Mouse (Mus musculus) layer of hippocampus, adult 9-10 months (tissue): ENCODE data around the gene Negr1.

Experiments
- DNase-seq: peaks from one replicate; pipeline ENCODE4 v3.0.0; 2022; ENCODE audit warnings: low spot score

The Negr1 gene

DNA sequence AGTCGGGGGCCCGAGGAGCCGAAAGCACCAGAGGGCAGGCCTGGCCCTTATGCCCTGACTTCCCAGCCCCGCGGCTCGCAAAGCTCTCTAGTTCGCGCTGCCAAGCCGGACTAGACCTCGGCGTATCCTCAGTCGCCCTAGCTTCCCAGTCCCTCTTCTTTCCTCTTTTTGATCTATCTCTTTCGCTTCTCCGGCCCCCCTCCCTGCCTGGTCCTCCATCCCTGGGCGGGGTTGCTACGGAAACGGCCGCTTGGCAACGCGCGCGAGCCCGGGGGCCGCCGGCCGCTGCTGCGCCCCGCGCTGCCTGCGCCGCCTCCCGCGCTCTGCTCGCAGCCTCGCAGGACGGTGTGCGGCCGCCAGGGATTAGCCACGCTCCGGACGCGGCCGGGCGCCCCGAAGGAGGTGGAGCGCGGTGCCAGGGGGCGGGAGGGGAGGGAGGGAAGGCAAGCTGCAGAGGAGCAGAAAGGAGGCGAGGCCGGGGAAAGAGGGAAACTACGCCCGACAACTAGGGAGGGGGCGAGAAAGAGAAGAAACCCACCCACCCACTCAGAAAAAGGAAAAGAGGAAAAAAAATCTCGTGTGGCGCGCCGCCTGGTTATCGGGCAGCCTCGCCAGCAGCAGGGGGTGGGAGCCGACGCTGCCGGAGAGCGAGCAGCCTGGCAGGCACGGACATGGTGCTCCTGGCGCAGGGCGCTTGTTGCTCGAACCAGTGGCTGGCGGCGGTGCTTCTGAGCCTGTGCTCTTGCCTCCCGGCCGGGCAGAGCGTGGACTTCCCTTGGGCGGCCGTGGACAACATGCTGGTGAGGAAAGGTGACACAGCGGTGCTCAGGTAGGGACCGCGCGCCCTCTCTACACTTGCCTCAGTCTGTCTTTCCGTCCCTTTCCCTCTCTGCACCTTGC, at the start of gene Negr1:
TSS of gene Negr1 (plus strand) at position 271 of the 900 bp plus-strand sequence.
- peak; percentile 39 for DNase-seq

DNA sequence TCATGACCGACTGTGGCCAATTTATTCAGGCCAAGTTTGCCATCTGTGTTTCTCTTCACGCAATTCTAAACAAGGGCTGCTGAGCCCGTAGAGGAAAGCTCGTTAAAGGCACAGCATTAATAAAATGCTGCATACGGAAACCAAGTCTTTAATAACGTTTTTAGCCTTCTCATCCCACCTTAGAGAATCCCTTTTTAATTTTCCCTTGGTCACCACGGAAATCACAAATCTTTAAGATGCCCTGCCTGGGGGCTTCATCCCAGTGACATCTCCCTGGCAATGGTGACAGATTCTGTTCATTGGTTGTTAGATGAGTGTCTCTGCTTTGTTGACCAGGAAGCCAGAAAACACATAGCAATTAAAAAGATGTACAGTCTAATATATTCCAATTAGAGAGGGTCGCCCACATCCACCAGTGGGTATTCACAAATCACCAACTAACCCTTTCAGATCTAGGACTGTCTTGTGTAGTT, 35.1 kb upstream of the Negr1 start:
- DNase-seq = no peak

DNA sequence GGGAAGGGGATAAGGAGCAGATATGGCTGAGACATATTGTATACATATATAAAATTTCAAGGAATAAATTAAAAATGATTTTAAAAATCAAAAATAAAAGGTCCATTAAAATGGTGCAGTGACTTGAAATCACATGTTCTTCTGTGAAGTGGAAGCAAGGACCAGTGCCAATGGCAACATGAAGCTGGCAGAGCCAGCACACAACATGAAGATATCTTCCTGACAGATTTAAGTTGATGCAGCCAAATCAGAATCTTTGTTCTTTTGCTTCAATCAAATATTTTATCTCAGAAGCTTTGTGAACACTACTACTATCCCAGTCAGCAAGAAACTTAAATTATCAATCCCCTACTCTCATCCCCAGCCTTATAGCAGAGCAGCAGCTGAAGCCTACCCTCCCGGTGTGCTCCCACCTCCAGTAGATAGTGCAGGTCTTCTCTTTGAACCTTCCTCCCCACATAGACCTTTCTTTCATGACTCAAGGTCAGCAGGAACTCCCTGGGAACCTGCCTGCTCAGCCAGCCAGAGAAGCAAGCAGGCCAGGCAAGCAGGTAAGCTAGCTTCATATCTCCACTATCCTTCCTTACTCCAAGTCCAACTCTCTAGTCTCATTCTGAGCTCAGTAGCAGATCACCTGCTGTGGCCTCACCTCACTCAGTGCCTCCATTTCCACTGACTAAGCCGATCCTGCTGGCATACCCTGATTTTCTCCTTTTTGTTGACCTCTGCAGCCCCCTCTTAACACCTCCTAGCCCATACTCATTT, 34.2 kb upstream of the Negr1 start:
- no peak for DNase-seq

DNA sequence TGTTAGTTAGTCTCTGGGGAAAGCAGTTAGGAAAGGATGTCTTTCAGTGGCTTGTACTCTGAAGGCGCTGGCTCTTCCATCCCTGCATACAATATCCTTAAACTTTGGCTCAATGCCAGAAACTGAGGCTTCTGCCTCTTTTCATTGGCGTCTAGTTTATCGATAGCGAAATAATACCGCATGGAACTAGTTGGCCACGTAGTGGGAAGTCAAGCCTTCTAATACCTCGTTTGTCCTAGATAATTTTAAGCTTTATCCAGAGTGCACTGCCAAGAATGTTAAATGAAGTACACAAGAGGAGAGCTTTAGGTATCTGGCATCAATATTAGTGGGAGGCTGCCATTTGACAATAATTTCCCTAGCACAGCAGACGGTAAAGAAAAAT, 2.2 kb upstream of the Negr1 start:
- no peak for DNase-seq

DNA sequence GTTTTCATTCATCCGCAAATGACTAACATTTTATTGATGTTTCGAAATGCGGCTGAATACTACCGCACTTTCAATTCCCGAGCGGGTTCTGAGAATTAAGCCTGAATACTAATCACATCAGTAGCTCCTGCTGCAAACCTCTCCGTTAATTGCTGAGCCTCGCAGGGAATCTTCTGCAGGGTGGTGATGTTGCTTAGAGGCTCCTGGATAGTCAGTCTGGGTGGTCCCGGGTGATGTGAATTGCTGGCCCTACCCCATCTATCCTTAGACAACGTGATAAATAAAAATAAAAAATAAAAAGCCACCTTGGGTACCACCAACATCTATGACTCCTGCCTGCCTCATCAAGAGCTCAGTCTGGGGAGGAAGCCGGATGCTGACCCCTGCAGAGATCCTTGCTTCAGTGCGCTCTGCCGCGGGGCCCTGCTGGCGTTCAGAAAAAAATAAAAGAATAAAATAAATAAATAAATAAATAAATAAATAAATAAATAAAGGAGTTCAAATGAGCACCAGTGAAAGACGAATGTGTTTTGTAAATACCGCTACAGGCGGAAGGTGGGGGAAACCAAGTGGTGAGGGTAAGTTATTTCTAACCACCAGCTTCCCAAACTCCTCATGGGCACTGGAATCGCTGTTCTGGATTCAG, 1.6 kb upstream of the Negr1 start:
- peak; percentile 38 for DNase-seq

DNA sequence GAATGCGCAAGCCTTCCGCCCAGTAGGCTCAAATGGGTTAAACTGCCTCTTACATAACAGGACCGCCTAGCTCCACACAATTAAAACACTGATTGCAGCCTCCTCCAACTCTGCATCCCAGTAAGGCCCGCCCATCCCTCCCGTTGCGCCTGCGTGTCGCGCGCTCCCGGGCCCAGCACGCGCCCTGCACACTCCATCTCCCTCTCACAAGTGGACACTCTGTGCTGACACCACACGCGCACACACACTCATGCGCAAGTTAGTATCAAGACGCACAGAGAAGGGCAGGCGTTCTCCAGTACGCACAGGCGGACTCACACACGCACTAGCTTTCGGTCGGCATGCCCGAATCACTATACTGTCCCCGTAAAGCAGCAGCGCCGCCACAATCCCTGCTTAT, 828 bp upstream of the Negr1 start:
- DNase-seq = peak; percentile 79

DNA sequence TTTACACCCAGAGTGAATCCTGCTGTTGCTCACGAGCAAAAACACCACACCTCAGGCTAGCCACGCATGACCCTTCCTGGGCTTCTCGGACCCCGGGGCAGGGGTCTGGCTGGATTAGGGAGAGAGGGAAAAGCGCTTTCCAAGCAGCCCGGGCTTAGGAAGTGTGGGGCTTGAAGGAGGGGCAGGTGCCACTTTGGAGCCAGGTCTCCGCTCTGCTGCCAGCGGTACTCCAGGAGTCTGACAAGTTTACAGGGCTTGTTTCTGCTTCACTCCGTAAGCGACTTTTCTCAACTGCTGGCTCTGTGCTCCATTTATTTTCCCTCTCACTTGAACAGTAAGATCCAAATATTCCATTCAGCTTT, 811 bp downstream of the Negr1 start:
- no peak for DNase-seq

DNA sequence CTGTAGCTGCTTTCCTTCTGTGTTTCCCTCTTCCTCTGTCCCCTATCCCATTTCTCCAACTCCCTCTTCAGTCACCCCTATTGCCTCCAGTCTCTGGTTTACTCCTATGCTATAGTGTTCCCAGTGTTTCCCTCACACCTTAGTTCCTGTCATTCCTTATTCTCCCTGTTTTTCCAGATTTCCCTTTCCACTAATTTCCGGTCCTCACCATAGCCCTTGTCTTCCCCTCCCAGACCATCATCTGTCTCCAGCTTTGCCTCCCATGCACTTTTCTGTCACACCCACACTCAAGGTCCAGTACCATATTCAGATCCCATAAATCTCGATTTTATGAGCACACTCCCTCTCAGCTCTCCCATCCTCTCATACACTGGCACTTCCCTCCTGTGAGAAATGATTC, 1.2 kb downstream of the Negr1 start:
- no peak for DNase-seq

DNA sequence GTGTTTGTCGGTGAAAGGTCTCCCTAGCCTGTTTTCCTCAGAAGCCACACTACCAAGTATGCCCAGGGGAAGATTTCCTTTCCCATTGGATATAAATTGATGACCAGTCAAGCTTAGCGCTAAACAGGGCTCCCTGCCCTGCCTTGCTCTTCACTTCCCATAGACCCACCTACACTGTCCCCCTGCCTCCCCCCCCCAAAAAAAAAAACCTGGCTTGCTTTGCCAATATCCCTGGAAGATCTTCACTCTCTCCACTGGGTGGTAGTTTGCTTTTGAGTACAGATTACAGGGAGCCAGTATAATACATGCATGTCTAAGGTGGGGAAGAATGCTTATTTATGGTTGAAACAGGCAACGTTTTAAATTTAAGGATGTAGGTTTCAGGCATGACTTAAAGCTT, 1.8 kb downstream of the Negr1 start:
- no peak for DNase-seq

DNA sequence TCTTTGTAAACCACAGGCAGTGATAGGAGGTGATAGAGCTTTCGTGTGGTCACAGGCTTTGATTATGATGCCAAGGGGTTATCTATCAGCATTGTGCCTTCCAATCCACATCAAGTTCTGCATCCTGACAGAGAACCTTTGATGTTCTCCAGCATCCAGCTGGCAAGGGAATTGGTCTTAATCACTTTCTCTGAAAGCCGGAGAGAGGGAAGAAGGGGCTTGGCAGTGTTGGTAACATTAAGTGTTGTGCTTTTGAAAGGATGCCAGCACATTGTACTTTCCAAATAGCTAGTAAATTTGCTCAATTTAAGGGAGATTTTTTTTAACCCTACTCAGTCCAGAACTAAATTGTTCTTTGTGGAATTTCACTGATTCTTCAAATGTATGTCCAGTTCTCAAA, 11.9 kb downstream of the Negr1 start:
- DNase-seq = no peak

DNA sequence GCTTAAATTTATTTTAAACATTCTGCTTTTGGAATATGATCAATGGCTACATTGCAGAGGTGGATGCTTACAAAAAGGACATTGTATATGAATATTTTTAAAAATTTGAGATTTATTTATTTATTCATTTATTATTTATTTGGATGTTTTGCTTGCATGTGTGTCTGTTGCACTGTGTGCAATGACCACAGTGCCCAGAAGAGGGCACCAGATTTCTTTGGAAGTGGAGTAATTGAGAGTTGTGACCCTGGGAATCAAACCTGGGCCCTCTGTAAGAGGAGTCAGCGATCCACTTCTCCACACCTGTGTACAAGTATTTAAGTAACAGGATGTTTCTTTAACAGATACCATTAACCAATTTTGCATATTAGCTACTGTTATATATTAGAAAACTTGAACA, 14.7 kb downstream of the Negr1 start:
- DNase-seq = no peak

DNA sequence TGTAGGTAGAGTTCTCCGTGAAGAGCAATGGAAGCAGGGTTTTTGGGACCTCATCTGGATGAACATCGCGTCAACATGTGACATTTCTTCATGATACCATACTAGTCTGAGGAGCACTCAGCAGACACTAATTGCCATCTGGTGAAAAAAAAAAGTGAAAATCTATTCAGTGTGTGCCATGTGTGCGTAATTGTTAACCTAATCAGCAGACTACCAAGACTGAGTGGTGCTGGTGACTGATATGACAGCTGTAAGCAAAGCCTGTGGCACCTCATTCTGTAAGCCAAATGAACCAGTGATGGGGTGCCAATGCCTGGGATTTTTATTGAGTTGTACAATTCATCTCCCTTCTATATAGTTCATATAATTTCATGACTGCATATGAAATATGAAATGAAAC, 29.0 kb downstream of the Negr1 start:
- no peak for DNase-seq

DNA sequence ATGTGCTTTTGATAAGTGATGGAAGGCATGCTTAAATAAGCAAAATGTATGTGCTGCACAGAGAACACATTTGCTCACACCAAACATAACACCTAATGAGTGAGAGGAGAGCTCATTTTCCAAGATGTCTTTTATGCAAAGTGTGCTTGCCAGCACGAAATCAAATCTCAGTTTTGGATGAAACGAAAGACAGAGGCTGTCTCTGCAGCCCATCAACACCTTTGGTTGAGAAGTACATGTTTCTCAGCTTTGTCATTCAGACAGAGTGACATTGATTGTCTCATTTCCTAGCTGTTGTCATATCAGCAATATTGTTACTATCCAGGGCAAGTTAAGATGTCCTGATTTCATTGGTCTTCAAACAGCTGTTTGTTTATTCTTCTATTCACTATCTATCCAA, 29.5 kb downstream of the Negr1 start:
- DNase-seq = no peak

DNA sequence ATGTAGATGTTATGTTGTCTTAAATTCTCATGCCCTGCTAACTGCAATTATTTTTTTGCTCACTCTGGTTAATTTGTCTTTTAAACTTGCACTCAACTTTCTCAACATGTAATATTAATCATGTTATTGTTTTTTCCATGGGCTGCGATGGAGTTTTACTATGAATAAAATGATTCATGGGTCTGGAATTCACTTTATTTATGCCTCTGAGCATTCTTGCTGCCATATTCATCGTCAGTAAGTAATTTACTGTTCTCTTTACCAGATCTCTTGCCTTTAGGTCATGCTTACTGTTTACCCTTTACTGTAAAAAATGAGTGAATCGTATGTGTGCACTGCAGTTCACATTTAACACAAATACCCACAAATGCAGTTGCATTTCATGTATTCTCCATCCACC, 45.3 kb downstream of the Negr1 start:
- DNase-seq = no peak

DNA sequence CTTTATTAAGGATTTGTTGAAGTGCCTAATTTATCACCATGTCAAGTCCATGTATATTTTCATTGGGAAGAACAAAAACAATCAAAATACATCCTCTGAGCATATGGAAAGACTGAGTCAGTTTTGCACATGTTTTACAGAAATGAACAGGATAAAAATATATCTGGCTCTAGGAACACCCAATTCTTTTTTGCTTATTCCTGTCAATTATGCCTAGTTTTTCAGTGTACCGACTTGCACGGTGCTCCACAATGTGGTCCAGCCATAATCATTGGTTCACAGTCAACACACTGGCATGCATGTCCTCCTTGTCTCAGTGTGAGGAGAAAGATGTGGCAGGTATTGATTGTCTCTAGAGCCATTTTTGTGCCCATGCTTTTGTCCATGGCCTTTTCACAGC, 58.3 kb downstream of the Negr1 start:
- no peak for DNase-seq

DNA sequence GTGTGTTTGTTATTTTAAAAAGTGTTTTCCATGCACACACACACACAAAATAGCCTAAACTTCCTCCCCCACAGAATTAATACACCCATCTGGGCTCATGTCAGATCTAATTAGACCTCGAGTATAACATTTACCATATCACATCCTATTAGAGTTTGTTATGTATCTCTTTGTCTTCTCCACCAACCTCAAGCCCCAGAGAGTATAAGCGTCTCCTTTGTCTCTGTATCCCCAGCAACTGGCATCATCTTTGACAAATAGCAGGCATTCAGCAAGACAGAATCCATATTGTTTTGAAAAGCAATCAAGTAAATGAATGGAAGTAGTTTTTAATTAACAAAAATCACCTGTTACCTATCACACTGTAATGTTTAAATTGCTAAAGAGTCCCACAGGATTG, 67.0 kb downstream of the Negr1 start:
- DNase-seq = no peak

DNA sequence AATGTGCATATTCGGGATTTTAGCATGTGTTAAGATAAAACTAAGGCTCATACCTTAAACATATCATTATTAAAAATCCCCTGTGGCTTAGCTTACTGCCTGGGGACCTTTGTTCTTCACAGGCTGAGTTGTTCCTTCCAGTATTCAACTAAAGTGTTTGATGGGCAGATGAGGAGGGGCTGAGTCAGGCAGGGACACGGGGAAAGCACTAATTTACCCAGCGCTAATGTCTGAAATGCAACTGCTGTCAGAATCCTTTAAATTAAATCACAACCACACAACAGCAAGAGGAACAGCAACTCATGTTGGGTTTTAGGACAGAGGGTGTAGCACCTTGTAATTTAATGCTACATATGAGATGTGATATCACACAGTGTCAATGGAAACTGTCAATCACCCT, 71.3 kb downstream of the Negr1 start:
- no peak for DNase-seq

DNA sequence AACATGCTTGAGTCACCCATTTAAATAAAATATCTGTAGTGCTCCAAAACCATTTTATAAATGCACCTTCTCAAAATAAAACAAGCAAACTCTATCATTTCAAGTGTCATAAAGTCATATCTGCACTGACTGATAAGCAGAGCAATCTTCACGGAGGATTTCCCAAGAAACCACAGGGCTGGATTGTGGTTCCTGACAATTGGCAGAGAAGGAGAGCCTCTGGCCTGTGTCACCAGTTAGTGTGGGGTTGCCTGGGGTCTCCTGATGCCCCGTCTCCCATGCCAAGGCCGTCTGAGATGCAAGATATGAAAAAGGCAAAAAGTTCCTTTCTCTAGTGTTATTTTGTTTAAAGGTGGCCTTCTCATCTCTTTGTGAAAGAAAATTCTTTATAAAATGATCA, 77.8 kb downstream of the Negr1 start:
- no peak for DNase-seq

DNA sequence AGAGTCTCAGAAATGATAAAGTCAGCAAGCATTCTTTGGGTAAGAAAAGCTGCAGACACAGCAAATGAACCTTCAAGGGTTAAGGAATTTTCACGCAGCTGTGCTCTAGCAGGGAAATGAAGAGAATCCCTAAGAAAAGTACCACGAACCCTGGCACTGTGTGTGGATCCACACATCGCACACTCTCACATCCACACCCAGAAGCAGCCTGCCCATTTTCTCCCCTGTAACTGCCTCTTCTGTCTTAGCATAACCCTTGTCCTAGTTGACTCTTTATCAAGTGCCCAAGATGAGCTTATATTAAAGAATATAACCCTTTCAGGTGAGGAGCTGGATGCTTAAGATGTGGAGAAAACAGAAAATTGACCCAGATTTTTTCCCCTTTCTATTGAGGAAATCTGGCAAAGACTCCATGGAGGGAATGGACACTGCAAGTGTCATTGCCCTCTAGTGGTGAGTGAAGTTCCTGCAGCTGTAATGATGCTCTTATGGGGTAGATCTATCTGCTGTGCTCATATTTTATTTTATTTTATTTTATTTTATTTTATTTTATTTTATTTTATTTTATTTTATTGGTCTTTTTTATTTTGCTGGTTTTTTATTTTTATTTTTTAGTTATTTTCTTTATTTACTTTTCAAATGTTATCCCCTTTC, 82.2 kb downstream of the Negr1 start:
- DNase-seq = peak; percentile 36

DNA sequence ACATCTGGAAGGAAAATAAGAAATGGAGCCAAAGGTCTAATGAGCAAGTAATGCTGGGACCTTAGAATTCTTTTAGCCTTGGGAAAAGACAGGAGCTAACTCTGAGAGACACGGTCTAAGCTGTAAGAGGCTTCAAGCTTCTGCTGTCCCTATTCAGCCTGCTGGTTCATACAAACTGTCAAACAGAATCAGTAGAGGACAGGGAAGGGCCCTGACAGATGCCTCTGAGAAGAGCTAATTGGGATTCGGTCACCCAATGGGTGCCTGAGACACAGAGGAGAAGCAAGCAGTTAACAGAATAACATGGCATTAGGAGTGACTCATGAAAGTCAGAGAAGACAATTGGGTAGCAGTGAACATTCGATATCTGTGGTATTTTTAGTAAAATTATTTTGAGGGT, 86.8 kb downstream of the Negr1 start:
- DNase-seq = no peak

DNA sequence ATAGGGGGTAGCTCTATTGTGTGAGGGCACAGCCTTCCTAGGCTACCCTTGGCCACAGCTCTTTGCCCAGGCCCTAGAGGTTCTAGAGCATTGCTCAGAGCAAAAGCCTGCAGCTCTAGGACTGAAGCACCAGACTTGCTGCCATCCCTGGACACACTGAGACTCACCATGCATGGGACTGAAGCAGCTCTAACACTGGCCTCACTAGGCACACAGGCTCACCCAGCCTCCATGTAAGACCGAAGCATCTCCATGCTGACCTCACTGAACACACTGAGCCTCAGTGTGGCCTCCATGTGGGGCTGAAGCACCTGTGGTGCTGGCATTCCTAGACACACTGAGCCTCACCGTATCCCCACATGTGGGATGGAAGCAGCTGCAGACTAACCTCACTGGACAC, 101.0 kb downstream of the Negr1 start:
- DNase-seq = no peak

DNA sequence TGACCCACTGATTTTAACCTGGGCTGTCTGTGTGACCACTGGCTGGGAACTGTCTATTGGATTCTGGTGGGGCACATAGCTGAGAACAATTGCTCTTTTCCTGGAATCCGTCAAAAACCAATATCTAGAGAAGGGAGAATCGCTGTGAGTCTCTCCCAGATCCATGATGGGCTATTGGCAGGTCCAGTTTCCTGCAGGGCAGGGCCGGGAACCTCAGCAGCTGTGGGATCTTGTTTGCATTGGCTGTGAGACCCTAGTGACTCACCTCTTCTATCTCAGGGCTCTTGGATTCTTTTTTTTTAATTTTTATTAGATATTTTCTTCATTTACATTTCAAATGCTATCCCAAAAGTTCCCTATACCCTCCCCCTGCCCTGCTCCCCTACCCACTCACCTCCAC, 111.0 kb downstream of the Negr1 start:
- no peak for DNase-seq
